Mouse (Mus musculus): ENCODE results near the gene Epha6. TPM values are rescaled to one million over a fixed set of nuclear protein-coding genes. Genes with fewer than 3 reads are reported as not detected.

The Epha6 gene
- polyA plus RNA-seq, 1 experiment from 2014 or later: 1.4 TPM

- DNase-seq (ENCODE audit: low spot score, missing footprints) (no peak), ATAC-seq (ENCODE audit: low FRiP score) (no peak)
- no peak overlapping the region for H3K4me3 ChIP-seq (ENCODE audit: low read depth, low read length)
- H3K27me3 ChIP-seq (ENCODE audit: control insufficient read depth, insufficient read depth, low read length): no peaks in the 10 kb centered on the region
- no peak overlapping the region for H3K27ac ChIP-seq (ENCODE audit: low read depth, low read length)
- H3K4me2 ChIP-seq: no peak overlapping the region
- H3K4me1 ChIP-seq (ENCODE audit: control insufficient read depth, insufficient read depth, low read length): no peaks in the 10 kb centered on the region
- H3K9ac ChIP-seq (ENCODE audit: low read length): no peak overlapping the region
- no peaks in the 10 kb centered on the region for H3K36me3 ChIP-seq (ENCODE audit: control insufficient read depth, insufficient read depth, low read length)
- 80% methylated on average over 3 of the region's 3 CpGs for WGBS
- H3K9me3 ChIP-seq (ENCODE audit: control insufficient read depth, low read length): no peaks in the 10 kb centered on the region
Measured at GRCm38 (mm10) chr16:59615675-59616074, 989.7 kb downstream of the Epha6 start.

- no peak overlapping the region for H3K9ac ChIP-seq (ENCODE audit: low read length)
- H3K4me1 ChIP-seq (ENCODE audit: control insufficient read depth, insufficient read depth, low read length): no peaks in the 10 kb centered on the region
- ATAC-seq (ENCODE audit: low FRiP score) (no peak), DNase-seq (ENCODE audit: low spot score, missing footprints) (no peak)
- H3K27me3 ChIP-seq (ENCODE audit: control insufficient read depth, insufficient read depth, low read length): no peaks in the 10 kb centered on the region
- no peak overlapping the region for H3K4me3 ChIP-seq (ENCODE audit: low read depth, low read length)
- no peak overlapping the region for H3K27ac ChIP-seq (ENCODE audit: low read depth, low read length)
- no peak overlapping the region for H3K4me2 ChIP-seq
- H3K9me3 ChIP-seq (ENCODE audit: control insufficient read depth, low read length): no peaks in the 10 kb centered on the region
- WGBS: 85% methylated on average over 1 of the region's 1 CpGs
- no peaks in the 10 kb centered on the region for H3K36me3 ChIP-seq (ENCODE audit: control insufficient read depth, insufficient read depth, low read length)
Measured at GRCm38 (mm10) chr16:59610750-59611149, 994.6 kb downstream of the Epha6 start.

GRCm38 (mm10) chr16:59604078-59604781, 1001.1 kb downstream of the Epha6 start:
- Histone ChIP-seq H3K4me3 (ENCODE audit: low read depth, low read length) (no peak overlapping the region), H3K36me3 (ENCODE audit: control insufficient read depth, insufficient read depth, low read length) (no peaks in the 10 kb centered on the region), H3K27me3 (ENCODE audit: control insufficient read depth, insufficient read depth, low read length) (0 out of 2 replicates have a peak, but pooled peaks cover 2% of the 10 kb centered on the region), H3K4me1 (ENCODE audit: control insufficient read depth, insufficient read depth, low read length) (no peaks in the 10 kb centered on the region; the same call in 1 of the 2 replicates), H3K4me2 (peak overlapping the region; percentile 21), H3K9ac (ENCODE audit: low read length) (no peak overlapping the region), H3K27ac (ENCODE audit: low read depth, low read length) (peak overlapping the region; percentile 59; the same call in 1 of the 2 replicates), H3K9me3 (ENCODE audit: control insufficient read depth, low read length) (no peaks in the 10 kb centered on the region)
- 47% methylated on average over 15 of the region's 15 CpGs for WGBS
- DNase-seq (ENCODE audit: low spot score, missing footprints) (peak; percentile 90), ATAC-seq (ENCODE audit: low FRiP score) (peak; percentile 71)

Small RNA genes lying within 50 kb of the gene (microRNA-seq; reads per million reads assigned to microRNA genes)
- gene Gm24755: not detected

All from midbrain, embryonic 11.5 days (tissue).